Mouse (Mus musculus): Measurements from ENCODE around the gene Lrp10. TPM values are rescaled to one million over a fixed set of nuclear protein-coding genes. Genes with fewer than 3 reads are reported as not detected.

Gene Lrp10
- total RNA-seq, 2 experiments from 2014 or later, result 40.3 to 45.1 TPM

GRCm38 (mm10) chr14:54472671-54473070 lies 8.7 kb downstream of the Lrp10 start:
- DNase-seq (ENCODE audit: low spot score in 2 of 2), result no peak

- DNase-seq (ENCODE audit: low spot score in 2 of 2), result no peak
Observed at GRCm38 (mm10) chr14:54474744-54475143, 10.8 kb downstream of the Lrp10 start.

GRCm38 (mm10) chr14:54475941-54476844 lies 12.3 kb downstream of the Lrp10 start, which contains the start of gene Rem2:
Gene Rem2, plus strand, starts transcription at chr14:54476100.
- DNase-seq (ENCODE audit: low spot score in 2 of 2), result peak; percentile 51 to 80

DNA sequence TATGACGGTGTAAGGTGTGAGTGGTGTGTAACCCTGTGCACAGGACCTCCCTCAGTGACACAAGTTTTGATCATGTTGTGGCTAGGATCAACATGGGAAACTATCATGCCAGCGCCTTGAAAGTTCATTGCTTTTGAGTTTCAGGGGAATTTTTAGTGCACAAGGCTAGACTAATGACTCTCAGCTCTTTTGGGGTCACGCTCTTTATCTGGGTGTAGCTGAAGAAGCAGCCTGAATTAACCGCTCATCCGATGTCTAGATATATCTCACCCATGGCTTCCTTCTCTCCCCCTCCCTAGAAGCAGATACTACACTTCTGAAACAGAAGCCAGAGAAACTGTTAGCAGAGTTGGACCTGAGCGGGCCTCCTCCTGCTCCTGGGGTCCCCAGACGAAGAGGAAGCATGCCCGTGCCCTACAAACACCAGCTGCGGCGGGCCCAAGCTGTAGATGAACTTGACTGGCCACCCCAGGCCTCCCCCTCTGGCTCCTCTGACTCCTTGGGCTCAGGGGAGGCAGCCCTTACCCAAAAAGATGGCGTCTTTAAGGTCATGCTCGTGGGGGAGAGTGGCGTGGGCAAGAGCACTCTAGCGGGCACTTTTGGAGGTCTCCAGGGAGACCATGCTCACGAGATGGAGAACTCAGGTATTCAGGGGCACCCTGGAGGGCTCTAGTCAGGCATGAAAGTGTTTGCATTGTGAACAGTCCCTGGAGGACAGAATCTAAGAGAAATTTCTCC lies 13.4 kb downstream of the Lrp10 start:
- no peak for DNase-seq (ENCODE audit: low spot score in 2 of 2)

GRCm38 (mm10) chr14:54479451-54479920 lies 15.5 kb downstream of the Lrp10 start:
- DNase-seq (ENCODE audit: low spot score in 2 of 2), result no peak

DNA sequence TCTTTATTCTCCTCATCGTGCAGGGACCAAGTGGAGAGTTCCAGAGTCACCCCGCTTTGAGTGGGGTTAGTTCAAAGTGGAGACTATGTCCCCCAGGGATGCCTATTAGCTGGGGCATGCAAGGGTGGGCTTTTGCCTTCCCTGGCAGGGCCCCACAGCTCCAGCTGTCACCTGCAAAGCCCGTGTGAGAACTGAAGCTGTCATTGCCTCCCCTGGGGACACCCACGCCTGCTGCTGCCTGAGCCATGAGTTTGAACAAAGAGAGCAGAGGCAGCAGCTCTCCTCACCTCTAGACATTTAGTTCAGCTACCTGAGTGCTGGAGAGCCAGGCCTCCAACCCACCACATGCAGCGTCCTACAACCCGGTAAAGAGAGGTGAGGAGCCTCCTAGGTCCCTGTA lies 16.7 kb downstream of the Lrp10 start:
- DNase-seq (ENCODE audit: low spot score in 2 of 2), result no peak

DNA sequence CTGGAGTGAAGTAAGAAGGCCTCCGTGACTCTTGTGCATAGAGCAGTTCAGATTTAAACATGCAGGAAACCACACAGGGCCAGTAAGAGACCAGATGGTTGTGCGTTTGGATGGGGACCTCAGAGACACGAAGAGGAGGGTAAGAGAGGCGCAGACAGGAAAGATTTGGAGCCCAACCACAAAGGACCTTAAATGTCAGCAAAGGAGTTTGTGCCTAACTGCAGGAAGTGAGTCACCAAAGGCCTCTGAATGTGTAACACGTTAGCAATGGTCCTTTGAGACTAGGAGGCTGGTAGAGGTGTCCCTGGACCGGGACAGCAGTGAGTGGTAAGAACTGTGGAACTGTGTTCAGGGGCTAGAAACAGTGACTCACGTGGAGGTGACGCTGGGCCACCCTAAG lies 17.5 kb downstream of the Lrp10 start:
- DNase-seq (ENCODE audit: low spot score in 2 of 2), result no peak

GRCm38 (mm10) chr14:54482498-54482897 lies 18.6 kb downstream of the Lrp10 start:
- no peak for DNase-seq (ENCODE audit: low spot score in 2 of 2)

DNA sequence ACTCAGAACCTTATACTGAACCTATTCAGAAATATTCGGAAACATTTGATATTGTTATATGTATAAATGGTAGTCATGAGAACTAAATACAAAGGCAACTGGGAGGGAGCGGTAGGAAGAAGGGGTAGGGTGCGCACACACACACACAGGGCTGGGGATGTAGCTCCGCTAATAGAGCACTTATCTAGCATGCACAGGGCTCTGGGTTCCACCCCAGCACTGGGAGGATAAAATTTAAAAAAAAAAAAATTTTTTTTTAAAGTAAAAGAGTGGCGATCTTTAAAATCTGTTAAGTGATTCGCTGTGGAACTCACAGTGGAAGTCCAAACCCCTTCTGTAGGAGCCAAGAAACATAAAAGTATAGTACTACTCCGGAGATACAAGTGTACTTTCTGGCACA lies 22.0 kb downstream of the Lrp10 start:
- no peak for DNase-seq (ENCODE audit: low spot score in 2 of 2)

GRCm38 (mm10) chr14:54487732-54488131 lies 23.8 kb downstream of the Lrp10 start:
- DNase-seq (ENCODE audit: low spot score in 2 of 2), result no peak

GRCm38 (mm10) chr14:54488350-54488749 lies 24.4 kb downstream of the Lrp10 start:
- DNase-seq (ENCODE audit: low spot score in 2 of 2), result no peak

DNA sequence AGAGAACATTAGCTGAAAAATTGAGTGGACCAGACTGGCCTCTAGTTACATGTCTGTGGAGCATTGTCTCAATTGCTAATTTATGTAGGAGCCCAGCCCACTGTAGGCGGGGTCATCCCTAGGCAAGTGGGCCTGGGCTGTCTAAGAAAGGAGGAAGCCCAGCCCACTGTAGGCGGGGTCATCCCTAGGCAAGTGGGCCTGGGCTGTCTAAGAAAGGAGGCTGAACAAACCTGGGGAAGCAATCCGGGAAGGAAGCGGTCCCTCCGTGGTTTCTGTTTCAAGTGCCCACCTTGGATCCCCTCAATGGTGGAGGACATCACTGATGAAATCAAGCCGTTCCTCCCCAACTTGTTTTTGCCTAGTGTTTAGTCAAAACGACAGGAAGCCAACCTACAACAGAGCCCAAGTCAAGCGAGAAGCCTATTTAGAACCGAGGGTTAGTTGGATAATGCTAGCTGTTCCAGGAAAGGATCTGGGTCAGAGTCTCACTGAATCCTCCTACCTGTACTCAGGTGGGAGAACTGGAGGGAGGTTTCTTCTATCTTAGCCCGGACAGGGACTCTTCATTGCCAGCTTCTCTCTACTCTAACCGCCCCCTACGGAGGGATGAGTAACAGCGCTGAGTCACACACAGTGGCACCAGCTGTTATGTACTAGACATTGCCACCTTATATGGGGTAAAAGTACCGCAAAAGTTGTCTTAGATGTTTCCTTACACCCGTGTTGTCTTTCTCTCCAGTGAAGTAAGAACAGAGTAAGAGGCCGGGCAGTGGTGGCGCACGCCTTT lies 28.6 kb downstream of the Lrp10 start:
- DNase-seq (ENCODE audit: low spot score in 2 of 2), result no peak

DNA sequence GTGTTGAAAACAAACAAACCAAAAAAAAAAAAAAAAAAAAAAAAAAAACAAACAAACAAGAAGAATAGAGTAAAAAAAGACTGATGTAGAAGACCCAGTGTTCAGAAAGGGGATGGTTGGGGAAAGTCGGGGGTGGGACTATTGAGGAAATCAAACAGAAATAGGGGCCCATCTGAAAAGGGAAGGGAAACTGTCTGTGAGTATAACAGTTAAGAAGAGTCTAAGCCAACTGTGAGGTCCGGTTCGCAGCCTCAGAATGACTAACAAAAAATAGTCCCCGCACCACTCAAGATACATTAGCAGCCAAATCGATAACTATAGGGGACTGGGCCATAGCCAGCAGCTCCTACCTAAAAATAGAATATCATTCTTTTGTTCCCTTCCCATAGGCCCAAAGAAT lies 29.3 kb downstream of the Lrp10 start:
- no peak for DNase-seq (ENCODE audit: low spot score in 2 of 2)

GRCm38 (mm10) chr14:54494234-54494633 lies 30.3 kb downstream of the Lrp10 start:
- DNase-seq (ENCODE audit: low spot score in 2 of 2), result peak in 1 of 2 experiments; percentile 55

DNA sequence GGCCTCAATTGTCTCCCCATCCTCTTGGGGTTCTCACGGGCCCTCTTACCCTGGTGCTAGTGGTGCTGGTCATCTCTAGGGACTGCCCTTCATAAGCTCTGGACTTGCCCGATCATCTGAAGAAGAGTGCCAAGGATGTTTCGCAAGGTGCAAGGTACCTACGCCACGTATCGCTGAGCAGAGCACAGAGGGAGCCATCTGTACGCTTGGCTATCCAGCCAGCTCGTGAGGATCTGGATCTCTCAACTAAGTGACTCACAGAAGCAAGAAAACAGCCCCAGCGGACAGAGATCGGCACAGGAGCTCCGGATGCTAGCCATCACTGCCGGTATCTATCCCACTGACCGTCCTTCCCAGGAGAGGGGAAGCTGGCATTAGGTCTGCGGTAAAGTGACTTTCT lies 32.8 kb downstream of the Lrp10 start:
- DNase-seq (ENCODE audit: low spot score in 2 of 2), result no peak

GRCm38 (mm10) chr14:54499330-54499729 lies 35.4 kb downstream of the Lrp10 start:
- no peak for DNase-seq (ENCODE audit: low spot score in 2 of 2)

DNA sequence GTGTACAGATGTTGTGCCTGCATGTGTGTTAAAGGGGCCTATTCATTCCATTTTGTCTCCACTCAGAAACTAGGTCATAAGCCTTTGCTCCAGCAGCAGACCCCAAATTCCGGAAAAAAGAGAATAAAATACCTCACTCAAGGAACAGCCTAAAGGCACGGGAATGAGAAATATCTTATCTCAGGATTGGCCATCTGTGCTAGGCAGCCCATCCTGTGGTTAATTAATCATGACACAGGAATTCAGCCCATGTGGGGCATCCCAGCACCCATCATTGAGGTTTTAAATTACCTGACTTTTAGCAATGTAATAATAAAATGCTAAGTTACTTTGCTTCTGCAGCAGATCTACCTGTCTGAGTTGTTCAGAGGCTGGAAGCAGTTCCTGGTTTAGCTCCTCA lies 37.4 kb downstream of the Lrp10 start:
- no peak for DNase-seq (ENCODE audit: low spot score in 2 of 2)

DNA sequence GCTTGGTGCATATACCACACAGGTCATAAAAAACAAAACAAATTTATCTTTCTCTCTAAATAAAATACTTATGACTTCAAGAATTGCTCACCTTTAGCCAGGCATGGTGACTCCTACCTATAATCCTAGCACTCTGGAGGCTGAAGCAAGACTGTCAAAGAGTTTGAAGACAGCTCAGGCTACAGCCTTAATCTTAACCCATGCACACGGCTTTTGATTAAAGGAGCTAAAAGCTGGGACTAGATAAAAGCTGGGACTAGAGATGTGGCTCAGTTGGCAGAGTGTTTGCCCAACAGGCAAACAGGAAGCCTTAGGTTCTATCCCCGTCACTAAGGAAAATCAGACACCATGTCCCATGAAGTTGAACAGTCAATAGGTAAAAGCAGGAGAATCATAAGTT lies 39.2 kb downstream of the Lrp10 start:
- DNase-seq (ENCODE audit: low spot score in 2 of 2), result no peak

DNA sequence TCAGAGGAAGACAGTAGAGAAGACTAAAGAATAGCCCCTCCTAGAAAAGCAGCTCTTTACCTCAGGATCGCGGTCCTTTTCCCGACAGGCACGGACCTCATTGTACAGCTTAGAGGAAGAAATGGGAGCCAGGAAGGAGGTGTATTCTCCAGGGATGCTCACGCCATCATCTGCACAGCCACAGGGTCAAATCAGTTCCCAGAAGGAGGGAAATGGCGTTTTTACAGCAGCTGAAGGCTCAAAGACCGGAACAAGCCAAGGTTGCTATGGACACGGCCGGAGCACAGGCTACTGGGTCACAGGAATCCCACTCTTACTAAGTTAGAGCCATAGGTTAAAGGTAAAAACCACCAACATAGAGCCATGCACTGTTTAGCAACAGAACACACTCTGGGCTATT lies 45.8 kb downstream of the Lrp10 start:
- no peak for DNase-seq (ENCODE audit: low spot score in 2 of 2)

DNA sequence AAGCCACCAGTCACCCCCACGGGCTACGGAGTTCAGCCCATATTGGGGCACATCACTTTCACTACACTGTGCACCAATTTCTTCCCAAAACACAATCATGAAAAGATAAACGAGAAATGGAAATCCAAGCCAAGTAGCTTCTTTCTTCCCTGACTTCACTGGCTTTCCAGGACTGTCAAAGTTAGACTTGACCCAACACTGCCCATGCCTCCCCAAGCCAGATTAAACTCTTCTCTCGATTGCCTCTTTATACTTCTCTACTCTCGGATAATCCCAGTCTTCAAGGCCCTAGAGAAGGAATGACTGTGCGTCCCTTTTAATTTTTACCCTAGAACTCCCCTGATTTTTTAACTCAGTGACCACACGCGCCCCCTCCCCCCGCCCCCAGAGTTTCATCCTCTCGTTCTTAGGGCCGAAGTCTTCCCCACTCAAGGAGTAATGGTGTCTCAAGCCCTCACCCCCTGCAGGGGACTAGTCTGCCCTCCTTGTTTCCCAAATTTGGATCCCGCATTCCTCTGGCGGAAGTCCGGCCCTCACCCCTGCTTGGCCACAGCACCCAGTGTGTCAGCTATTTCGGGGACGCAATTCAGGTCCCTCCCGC lies 52.9 kb downstream of the Lrp10 start:
- DNase-seq (ENCODE audit: low spot score in 2 of 2), result no peak

Measured in layer of hippocampus, postnatal 14 days (tissue).